Mouse (Mus musculus): Measurements from ENCODE around the gene Ccdc185.

DNA sequence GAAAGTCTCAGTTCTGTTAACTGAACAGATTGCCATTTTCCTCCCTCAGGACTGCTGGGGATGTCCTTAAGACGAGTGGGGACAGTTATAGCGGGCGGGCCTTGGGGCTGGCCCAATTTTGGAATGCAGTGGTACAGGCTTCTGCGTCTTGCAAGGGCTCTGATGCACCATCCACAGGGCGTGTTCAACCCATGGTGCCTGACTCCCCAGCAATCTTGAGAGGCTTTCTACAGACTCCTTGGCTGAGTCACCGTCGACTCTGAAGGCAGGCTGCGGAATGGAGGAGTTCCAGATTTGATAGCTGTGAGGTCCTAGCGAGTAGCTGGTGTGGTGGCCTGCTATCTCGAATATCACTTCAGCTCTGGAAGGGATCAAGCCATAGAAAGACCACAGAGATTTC lies 45.2 kb upstream of the Ccdc185 start:
- no peak for TF ChIP-seq TAL1 (IDR thresholded peaks at IDR 0.05; ENCODE audit: low read length)
- TF ChIP-seq GATA1 (IDR thresholded peaks at IDR 0.05; ENCODE audit: low read length), result no peak

Measured in erythroblast, embryonic 14.5 days (primary cell).